Mouse (Mus musculus): ENCODE results near the gene Phtf1. TPM values are rescaled to one million over a fixed set of nuclear protein-coding genes. Genes with fewer than 3 reads are reported as not detected.

Gene Phtf1
- total RNA-seq, 2 experiments from 2014 or later: 13.8 to 26.1 TPM

GRCm38 (mm10) chr3:104017931-104018330, 50.0 kb downstream of the Phtf1 start:
- ATAC-seq (replicated peaks; ENCODE audit: poor library complexity, severe bottlenecking): no peak

DNA sequence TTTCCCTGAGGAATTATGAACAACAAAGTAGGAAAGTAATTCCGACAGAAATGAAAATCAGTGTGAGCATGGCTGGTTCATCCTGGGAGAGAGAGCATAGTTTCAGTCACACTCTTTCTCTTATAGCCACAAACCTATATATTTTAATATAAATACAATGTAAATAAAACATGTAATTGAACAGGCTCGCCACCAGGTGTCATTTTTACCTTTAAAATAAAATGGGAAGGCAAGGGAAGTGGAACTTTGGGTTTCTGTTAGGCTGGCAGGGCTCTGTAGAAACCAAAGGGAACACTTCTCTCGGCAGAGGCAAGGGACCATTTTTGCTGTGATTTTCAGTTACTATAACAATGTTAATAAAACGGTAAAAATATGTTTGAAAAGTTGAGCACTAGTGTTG, 51.5 kb downstream of the Phtf1 start:
- ATAC-seq (replicated peaks; ENCODE audit: poor library complexity, severe bottlenecking): peak; percentile 35; the same call in 1 of the 2 replicates

DNA sequence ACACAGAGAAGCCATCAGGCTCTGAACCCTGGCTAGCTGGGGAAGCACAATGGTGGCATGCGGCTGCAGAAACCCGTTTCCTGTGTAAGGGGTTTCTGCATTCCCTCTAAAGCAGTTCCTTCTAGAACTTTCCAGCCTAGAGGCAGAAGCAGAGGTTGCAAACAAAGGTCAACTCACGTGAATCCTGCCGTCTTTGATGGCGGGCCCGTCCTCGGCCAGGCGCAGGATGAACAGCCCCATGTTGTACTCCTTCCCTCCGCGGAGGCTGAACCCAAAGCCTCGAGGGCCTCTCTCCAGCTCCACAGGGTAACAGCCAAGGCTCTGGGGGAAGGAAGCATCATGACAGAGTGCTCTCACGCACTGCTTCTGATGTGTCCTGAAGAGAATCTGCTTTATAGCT, 52.2 kb downstream of the Phtf1 start:
- no peak for ATAC-seq (replicated peaks; ENCODE audit: poor library complexity, severe bottlenecking)

DNA sequence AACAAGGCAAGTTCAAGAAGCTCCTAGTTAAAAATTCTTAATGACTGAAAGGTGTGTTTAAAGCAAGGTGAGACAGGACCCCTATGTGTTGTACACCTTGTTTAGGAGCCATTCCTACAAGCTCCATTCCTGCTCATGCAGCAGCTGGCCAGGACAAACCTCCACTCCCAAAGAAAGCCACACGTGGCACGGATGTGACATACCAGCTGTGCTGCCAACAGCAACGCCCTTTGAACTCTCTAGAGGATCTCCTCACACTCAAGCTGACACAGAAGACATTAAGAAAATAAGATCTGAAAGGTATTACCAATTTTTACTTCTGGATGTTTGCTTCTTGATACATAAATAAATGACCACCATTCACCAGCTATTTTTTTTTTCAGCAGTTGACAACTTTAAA, 59.0 kb downstream of the Phtf1 start:
- no peak for ATAC-seq (replicated peaks; ENCODE audit: poor library complexity, severe bottlenecking)

GRCm38 (mm10) chr3:104032086-104032485, 64.2 kb downstream of the Phtf1 start:
- no peak for ATAC-seq (replicated peaks; ENCODE audit: poor library complexity, severe bottlenecking)

- no peak for ATAC-seq (replicated peaks; ENCODE audit: poor library complexity, severe bottlenecking)
Measured at GRCm38 (mm10) chr3:104032747-104033146, 64.8 kb downstream of the Phtf1 start.

DNA sequence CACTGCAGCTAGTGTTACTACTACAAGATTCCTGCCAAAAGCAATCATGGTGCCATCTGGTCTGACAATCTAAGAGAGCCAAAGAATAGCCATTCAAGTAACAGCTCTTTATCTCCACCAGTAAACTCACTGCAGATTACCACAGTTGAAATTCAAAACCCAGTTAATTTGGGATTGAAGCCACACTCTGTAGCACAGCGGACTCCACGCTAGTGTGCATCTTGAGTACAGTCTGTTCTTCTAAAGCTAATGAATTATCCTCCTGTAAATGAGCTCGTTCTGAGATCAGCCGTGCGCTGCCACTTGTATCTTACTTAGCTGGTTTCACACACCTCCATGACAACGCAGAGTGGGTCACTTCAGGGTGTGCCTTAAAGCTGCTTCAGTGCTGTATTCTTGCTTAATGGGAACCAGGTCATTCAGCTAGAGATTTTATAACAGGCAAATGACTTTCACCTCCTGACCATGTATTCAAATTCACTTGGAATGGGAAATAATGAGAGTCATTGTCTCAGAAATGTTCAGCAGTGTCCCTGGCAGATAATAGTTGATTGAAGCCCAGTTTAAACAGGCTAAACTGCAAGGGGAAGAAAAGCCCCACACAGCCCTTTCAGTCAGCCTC, 91.2 kb downstream of the Phtf1 start:
- ATAC-seq (replicated peaks; ENCODE audit: poor library complexity, severe bottlenecking): no peak

- ATAC-seq (replicated peaks; ENCODE audit: poor library complexity, severe bottlenecking): no peak
Measured at GRCm38 (mm10) chr3:104069395-104069794, 101.5 kb downstream of the Phtf1 start.

Other genes starting within 250 kb of the Phtf1 start
- gene Olfml3, start 230.1 kb upstream of the Phtf1 start, total RNA-seq (2014; fragmentation: Nextera tagmentation): 0.30 TPM in 1 of 2 replicates, not detected in the other
- gene Olfml3, start 230.1 kb upstream of the Phtf1 start, total RNA-seq (2017): 0.86 TPM in 1 of 2 replicates, not detected in the other
- gene Gm10964, start 228.7 kb upstream of the Phtf1 start, total RNA-seq (2014; fragmentation: Nextera tagmentation): not detected in 2 replicates
- gene Gm10964, start 228.7 kb upstream of the Phtf1 start, total RNA-seq (2017): not detected in 2 replicates
- 96.0 and 111 TPM in 2 replicates for gene Hipk1, start 176.5 kb upstream of the Phtf1 start, total RNA-seq (2014; fragmentation: Nextera tagmentation)
- gene Hipk1, start 176.5 kb upstream of the Phtf1 start, total RNA-seq (2017): 56.8 and 59.0 TPM in 2 replicates
- gene Dclre1b, start 158.7 kb upstream of the Phtf1 start, total RNA-seq (2014; fragmentation: Nextera tagmentation): 33.9 and 39.8 TPM in 2 replicates
- 17.1 and 21.2 TPM in 2 replicates for gene Dclre1b, start 158.7 kb upstream of the Phtf1 start, total RNA-seq (2017)
- gene Ap4b1, start 158.6 kb upstream of the Phtf1 start, total RNA-seq (2014; fragmentation: Nextera tagmentation): 15.6 and 19.6 TPM in 2 replicates
- 17.9 and 19.9 TPM in 2 replicates for gene Ap4b1, start 158.6 kb upstream of the Phtf1 start, total RNA-seq (2017)
- 2.2 TPM in 1 of 2 replicates, not detected in the other for gene Gm43064, start 158.5 kb upstream of the Phtf1 start, total RNA-seq (2014; fragmentation: Nextera tagmentation)
- gene Gm43064, start 158.5 kb upstream of the Phtf1 start, total RNA-seq (2017): 0.47 and 1.0 TPM in 2 replicates
- not detected in 2 replicates for gene Bcl2l15, start 135.5 kb upstream of the Phtf1 start, total RNA-seq (2014; fragmentation: Nextera tagmentation)
- gene Bcl2l15, start 135.5 kb upstream of the Phtf1 start, total RNA-seq (2017): not detected in 2 replicates
- 69.0 and 80.1 TPM in 2 replicates for gene Ptpn22, start 108.3 kb upstream of the Phtf1 start, total RNA-seq (2014; fragmentation: Nextera tagmentation)
- gene Ptpn22, start 108.3 kb upstream of the Phtf1 start, total RNA-seq (2017): 42.2 and 65.5 TPM in 2 replicates
- 30.6 and 37.7 TPM in 2 replicates for gene Rsbn1, start 54.0 kb upstream of the Phtf1 start, total RNA-seq (2014; fragmentation: Nextera tagmentation)
- 59.6 and 63.9 TPM in 2 replicates for gene Rsbn1, start 54.0 kb upstream of the Phtf1 start, total RNA-seq (2017)